Mouse (Mus musculus) hindbrain, embryonic 10.5 days (tissue): ENCODE data around the gene Zfp36. TPM values are rescaled to one million over a fixed set of nuclear protein-coding genes. Genes with fewer than 3 reads are reported as not detected.
"Not testable (repeated sequence)": the region's sequence is repeated elsewhere in the genome, so short reads cannot be mapped to it uniquely, and the experiment has no call there.

Experiments used
- DNase-seq: peaks from one replicate; pipeline ENCODE4 v3.0.0-alpha.2; 2017; ENCODE audit warnings: low spot score
- H3K27ac ChIP-seq: fragments of 300-500 bp; sonication (generic); 2 replicates; pipeline ENCODE4 v1.5.1; 2016; ENCODE audit warnings: mild to moderate bottlenecking, moderate library complexity
- H3K27me3 ChIP-seq: fragments of 300-500 bp; sonication (generic); 2 replicates; pipeline ENCODE4 v1.6.1; 2016; ENCODE audit warnings: mild to moderate bottlenecking; ENCODE audit not compliant: poor library complexity, insufficient read depth, severe bottlenecking
- H3K36me3 ChIP-seq: fragments of 300-500 bp; sonication (generic); 2 replicates; pipeline ENCODE4 v1.6.1; 2016; ENCODE audit warnings: mild to moderate bottlenecking, moderate library complexity
- H3K4me1 ChIP-seq: fragments of 300-500 bp; sonication (generic); replicated peaks from 2 replicates; pipeline ENCODE4 v1.6.1; 2016; ENCODE audit warnings: mild to moderate bottlenecking
- H3K4me3 ChIP-seq: fragments of 300-500 bp; sonication (generic); 2 replicates; pipeline ENCODE4 v1.5.1; 2016; ENCODE audit warnings: mild to moderate bottlenecking, moderate library complexity
- H3K9me3 ChIP-seq: fragments of 300-500 bp; sonication (generic); 2 replicates; pipeline ENCODE4 v1.6.1; 2016; ENCODE audit warnings: mild to moderate bottlenecking, moderate library complexity
- WGBS: fragments of 180-500 bp; shearing (Covaris S2); methylation state at CpG from one replicate; pipeline ENCODE4 v1.1.7; 2016; 5-methylcytosine and 5-hydroxymethylcytosine counted together
- polyA plus RNA-seq: library from polyadenylated mRNA; unstranded; fragments of >200 nt; fragmentation: Nextera tagmentation; extraction: Ambion mirVana; gene quantifications from 2 replicates; pipeline ENCODE4 v1.2.1, GENCODE M21; 2016

The Zfp36 gene
- polyA plus RNA-seq, 1 experiment from 2014 or later, result 5.8 TPM

DNA sequence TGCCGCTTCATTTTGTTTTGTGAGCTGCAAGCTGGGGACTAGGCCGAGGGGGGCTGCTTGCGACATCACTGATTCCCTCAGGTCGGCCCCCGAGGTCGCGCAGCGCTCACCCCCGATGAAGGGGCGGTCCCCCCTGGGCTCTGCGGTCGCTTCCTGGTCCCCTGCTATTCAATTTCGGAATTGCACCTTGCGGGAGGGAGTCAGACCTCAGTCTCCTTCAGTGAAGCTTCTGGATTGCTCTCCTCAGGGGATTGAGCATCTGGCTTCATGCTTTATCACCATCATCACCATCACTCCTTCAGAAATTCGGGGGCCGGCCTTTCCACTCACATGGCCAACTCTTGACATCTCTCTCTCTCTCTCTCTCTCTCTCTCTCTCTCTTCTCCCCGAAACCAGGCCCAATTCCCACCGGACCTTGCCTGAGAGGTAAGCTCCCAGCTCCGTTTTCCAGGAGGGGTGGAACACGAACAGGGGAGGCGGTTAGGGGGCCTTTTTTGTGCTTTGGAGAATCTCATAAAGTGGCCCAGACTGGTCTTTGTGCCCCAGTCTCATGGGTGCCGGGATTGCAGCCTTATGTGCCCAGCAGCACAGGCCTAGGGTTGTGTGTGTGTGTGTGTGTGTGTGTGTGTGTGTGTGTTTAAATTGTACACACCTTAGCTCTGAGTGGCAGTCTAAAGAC, 13.4 kb upstream of the Zfp36 start:
- DNase-seq, result no peak
- Histone ChIP-seq H3K4me3 (peak overlapping the region; percentile 96), H3K4me1 (peaks cover 23% of the 10 kb centered on the region), H3K9me3 (no peaks in the 10 kb centered on the region), H3K27ac (peak overlapping the region; percentile 88), H3K36me3 (peaks cover 66% of the 10 kb centered on the region), H3K27me3 (no peaks in the 10 kb centered on the region)
- WGBS, result 5% methylated on average over 22 of the region's 22 CpGs

DNA sequence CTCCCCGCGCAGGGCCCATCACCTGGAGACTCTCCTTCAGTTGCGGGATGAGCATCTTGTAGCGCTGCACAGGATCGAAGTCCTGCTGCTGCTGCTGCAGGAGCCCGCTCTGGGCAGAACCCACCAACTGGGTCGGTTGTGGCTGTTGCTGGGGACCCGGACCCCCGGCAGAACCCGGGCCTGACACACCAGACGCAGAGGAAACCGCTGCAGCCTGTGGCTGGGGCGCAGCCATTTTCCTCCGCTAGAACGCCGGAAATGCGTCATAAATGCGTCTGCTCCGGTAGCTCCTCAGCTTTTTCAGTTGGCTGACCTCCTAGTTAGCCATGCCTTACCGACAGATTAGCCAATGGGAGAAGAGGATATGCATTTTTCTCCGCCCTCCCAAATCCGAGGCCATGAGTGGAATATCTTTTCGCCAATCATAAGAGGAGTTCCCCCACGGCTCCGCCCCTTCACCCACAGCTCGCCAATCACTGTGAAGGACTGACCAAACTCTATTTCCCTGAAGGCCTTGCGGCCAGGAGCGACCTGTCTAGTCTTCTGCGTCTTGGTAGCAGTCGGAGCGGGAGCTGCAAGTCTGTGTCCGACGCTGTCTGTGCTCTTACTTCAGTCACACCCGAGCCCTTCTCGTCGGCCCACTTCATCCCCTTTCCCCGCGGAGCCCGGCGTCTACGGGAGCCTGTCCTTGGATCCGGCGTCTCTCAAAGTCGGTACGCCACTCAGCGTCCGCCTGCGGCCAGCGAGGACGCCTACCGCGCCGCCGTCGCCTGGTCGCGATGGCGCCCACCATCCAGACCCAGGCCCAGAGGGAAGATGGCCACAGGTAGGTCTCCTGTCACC, 12.6 kb upstream of the Zfp36 start, which contains the start of the genes Med29 and Paf1:
Med29 (minus strand) TSS at position 280 of the 843 bp plus-strand sequence.
Paf1 (plus strand) TSS at position 523 of the 843 bp plus-strand sequence.
- WGBS, result under 1% methylated on average over 58 of the region's 58 CpGs
- peak; percentile 95 for DNase-seq
- H3K36me3 ChIP-seq, result peaks cover 66% of the 10 kb centered on the region
- H3K27me3 ChIP-seq, result no peaks in the 10 kb centered on the region
- H3K4me3 ChIP-seq, result peak within 1 kb of the TSS; percentile 96
- peaks cover 23% of the 10 kb centered on the region for H3K4me1 ChIP-seq
- peak within 1 kb of the TSS; percentile 88 for H3K27ac ChIP-seq
- no peaks in the 10 kb centered on the region for H3K9me3 ChIP-seq

DNA sequence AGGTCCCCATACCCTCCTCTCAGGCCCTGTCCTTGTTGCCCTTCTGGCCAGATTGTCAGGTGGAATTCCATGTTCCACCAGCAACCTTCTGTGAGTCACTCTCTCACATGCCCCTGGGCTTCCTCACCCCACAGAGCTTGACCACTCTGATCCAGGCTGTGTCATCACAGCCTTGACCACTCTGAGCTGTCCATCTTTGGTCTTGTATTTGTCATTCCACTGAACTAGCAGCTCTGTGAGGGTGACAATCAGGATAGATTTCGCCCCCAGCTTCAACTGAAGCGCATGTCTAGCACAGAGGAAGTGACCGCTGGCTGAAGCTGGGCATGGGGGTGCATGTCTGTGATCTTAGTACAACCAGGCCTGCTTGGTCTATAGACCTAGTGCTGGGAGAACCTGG, 10.3 kb upstream of the Zfp36 start:
- Histone ChIP-seq H3K9me3 (no peaks in the 10 kb centered on the region), H3K36me3 (peaks cover 66% of the 10 kb centered on the region), H3K4me3 (no peak overlapping the region), H3K27ac (no peak overlapping the region), H3K27me3 (no peaks in the 10 kb centered on the region), H3K4me1 (peaks cover 27% of the 10 kb centered on the region)
- DNase-seq, result no peak
- 97% methylated on average over 3 of the region's 3 CpGs for WGBS

DNA sequence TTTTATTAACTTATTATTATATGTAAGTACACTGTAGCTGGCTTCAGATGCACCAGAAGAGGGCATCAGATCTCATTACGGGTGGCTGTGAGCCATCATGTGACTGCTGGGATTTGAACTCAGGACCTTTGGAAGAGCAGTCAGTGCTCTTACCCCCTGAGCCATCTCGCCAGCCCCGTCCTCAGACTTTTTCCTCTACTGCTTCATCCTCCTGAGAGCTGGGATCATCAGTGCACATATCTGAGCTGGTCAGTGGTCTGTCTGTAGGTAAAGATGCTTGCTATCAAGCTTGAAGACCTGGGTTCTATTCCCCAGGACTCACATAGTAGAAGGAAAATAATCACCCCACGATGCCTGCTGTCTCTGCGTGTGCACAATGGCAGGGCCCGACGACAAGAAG, 7.3 kb upstream of the Zfp36 start:
- H3K27me3 ChIP-seq, DNase-seq, H3K4me3 ChIP-seq, H3K9me3 ChIP-seq, H3K27ac ChIP-seq: not testable (repeated sequence)
- WGBS, result 93% methylated on average over 7 of the region's 7 CpGs
- H3K4me1 ChIP-seq, result peaks cover 30% of the 10 kb centered on the region
- H3K36me3 ChIP-seq, result peaks cover 60% of the 10 kb centered on the region

DNA sequence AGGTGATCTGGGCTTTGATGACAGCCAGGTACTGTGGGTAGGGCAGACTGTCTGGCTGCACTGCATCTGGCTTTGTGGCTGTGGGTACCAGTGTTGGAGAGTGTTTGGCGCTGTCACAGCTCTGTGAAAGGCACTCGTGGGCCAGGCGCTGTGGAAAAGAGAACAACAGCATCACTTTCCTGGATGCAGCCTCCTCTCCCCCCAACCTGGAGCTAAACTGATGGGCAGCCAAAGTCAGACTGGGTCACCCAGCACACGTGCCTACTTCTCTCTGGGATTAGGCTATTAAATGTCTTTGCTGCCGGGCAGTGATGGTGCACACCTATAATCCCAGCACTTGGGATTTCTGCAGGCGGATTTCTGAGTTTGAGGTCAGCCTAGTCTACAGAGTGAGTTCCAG, 6.8 kb upstream of the Zfp36 start:
- not testable (repeated sequence) for H3K27ac ChIP-seq, H3K4me3 ChIP-seq, H3K27me3 ChIP-seq, DNase-seq, H3K9me3 ChIP-seq
- Histone ChIP-seq H3K36me3 (peaks cover 60% of the 10 kb centered on the region), H3K4me1 (peaks cover 31% of the 10 kb centered on the region)
- WGBS, result 82% methylated on average over 6 of the region's 6 CpGs

DNA sequence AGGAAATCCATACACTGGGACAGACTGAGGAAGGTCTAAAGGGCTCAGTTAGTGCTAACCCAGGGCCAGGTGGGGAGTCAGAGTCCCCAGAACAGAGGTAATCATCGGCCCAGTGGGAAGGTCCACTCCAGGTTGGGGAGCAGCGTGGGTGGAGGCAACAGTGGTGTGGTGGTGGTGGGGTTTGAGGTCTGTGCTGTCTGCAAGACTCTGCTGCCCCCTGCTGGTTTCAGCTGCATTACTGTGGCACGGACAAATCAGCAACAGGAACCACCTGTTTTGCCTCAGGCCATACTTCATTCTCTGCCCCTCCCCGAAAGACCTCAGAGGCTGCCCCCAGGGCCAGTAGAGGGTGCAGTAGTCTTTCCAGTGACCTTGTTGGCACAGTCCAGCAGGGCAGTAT, 6.4 kb upstream of the Zfp36 start:
- H3K36me3 ChIP-seq, result peaks cover 60% of the 10 kb centered on the region
- no peaks in the 10 kb centered on the region for H3K27me3 ChIP-seq
- peak overlapping the region; percentile 35; the same call in 1 of the 2 replicates for H3K27ac ChIP-seq
- no peak overlapping the region for H3K4me3 ChIP-seq
- WGBS, result 35% methylated on average over 4 of the region's 4 CpGs
- DNase-seq, result peak; percentile 83
- H3K9me3 ChIP-seq, result no peaks in the 10 kb centered on the region
- H3K4me1 ChIP-seq, result peaks cover 31% of the 10 kb centered on the region

DNA sequence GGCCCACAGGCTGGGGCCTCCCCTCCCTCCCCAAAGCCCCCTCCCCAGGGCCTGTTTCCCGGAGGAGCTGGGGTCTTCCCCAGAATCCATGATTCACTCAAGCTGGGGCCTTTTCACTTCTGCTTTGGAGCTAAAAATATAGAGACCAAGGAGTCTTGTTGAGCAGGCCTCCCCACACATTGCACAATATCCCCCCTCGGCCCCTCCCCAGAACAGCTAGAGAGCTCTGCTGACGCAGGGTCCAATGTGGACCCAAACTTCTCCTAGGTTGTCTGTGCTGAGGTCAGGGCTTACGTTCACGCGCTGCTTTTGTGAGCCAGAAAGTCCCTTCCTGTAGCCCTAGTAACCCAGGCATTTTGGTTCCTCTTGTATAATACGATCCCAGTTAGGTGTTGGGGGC, 6.0 kb upstream of the Zfp36 start:
- no peak for DNase-seq
- Histone ChIP-seq H3K9me3 (no peaks in the 10 kb centered on the region), H3K4me3 (no peak overlapping the region), H3K27ac (peak overlapping the region; percentile 35; the same call in 1 of the 2 replicates), H3K36me3 (peaks cover 60% of the 10 kb centered on the region), H3K27me3 (peaks cover under 1% of the 10 kb centered on the region; the same call in 1 of the 2 replicates), H3K4me1 (peaks cover 31% of the 10 kb centered on the region)
- 86% methylated on average over 7 of the region's 7 CpGs for WGBS

DNA sequence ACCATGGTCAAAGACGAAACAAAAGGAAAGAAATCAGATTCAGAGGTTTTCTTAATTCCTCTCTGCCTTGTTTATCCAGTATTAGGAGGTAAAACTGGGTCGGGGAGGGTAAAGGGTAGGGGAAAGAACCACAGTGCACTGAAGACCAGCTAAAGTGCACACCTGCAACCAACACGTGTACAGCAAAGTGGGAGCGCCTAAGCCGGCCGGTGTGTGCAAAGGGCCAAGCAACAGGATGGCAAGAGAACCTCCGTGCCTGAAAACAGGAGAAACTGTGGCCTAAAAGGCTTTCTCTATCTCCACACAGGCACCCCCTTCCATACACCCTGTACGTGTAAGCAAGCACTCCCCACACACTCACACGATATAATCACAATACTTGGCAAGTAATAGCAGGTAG, 5.1 kb upstream of the Zfp36 start:
- Histone ChIP-seq H3K36me3 (peaks cover 52% of the 10 kb centered on the region), H3K4me3 (no peak overlapping the region), H3K9me3 (no peaks in the 10 kb centered on the region), H3K27ac (no peak overlapping the region), H3K27me3 (peaks cover 8% of the 10 kb centered on the region; the same call in 1 of the 2 replicates), H3K4me1 (peaks cover 38% of the 10 kb centered on the region)
- no peak for DNase-seq
- WGBS, result 94% methylated on average over 9 of the region's 9 CpGs

DNA sequence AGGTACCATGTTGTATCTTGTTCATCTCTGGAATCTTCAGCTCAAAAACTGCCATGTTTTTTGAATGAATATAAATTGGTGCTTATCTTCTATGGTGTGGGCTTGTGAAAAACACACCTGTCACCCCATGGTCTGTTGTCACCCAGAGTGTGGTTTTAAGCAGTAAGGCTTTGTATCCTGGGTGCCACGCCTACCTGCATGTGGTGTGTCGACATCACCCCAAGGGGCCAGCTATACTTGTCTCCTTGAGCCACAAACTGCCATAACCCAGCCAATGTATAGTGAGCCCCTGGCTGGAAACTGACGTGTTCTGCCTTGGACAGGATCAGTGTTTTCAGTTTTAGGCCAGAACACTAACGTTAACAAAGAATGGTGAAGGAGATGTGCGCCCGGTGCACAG, 4.1 kb upstream of the Zfp36 start:
- Histone ChIP-seq H3K4me3 (no peak overlapping the region), H3K9me3 (no peaks in the 10 kb centered on the region), H3K4me1 (peaks cover 45% of the 10 kb centered on the region), H3K27me3 (peaks cover 8% of the 10 kb centered on the region; the same call in 1 of the 2 replicates), H3K27ac (no peak overlapping the region), H3K36me3 (peaks cover 41% of the 10 kb centered on the region)
- no peak for DNase-seq
- whole genome bisulfite sequencing, result 85% methylated on average over 6 of the region's 6 CpGs

DNA sequence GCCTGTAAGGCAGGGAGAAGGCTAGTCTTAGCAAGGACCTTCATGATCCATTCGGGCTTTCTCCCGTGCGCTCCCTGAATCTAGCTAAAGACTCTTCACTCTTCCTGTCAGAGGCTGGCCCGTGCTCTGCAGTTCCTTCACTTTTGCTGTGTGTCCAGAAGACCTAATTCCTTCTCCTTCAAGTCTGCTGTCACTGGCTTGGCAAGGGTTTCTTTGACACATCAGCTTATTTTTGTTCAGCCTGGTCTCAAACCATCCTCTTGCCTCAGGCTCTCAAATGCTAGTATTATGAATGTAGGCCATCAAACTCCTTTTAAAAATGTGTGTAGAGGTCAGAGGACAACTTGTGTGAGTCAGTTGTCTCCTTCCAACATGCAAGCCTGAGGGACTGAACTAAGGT, 3.6 kb upstream of the Zfp36 start:
- DNase-seq, result no peak
- no peak overlapping the region for H3K4me3 ChIP-seq
- no peak overlapping the region for H3K27ac ChIP-seq
- H3K9me3 ChIP-seq, result no peaks in the 10 kb centered on the region
- H3K4me1 ChIP-seq, result peaks cover 49% of the 10 kb centered on the region
- 88% methylated on average over 4 of the region's 4 CpGs for WGBS
- peaks cover 8% of the 10 kb centered on the region; the same call in 1 of the 2 replicates for H3K27me3 ChIP-seq
- peaks cover 36% of the 10 kb centered on the region for H3K36me3 ChIP-seq

DNA sequence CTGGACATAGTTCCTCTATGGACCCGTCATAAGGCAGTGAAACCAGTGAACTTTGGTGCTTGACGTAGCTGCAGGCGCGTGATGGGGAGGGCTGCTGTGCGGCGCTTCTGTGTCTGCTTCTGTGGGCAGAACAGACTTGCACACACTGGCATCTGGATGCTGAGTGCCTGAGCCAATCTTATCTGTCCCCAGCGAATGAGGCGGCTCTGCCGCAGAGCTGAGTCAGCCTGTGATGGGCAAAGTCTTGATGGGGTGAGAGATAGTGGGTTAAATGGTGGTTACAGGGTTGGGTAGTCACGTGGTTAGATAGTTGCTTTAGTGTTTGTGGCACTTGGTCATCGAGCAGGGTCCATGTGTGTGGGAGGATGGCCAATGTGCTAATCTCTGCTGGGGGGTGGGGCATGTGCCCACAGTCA, 2.9 kb upstream of the Zfp36 start:
- 78% methylated on average over 11 of the region's 11 CpGs for WGBS

DNA sequence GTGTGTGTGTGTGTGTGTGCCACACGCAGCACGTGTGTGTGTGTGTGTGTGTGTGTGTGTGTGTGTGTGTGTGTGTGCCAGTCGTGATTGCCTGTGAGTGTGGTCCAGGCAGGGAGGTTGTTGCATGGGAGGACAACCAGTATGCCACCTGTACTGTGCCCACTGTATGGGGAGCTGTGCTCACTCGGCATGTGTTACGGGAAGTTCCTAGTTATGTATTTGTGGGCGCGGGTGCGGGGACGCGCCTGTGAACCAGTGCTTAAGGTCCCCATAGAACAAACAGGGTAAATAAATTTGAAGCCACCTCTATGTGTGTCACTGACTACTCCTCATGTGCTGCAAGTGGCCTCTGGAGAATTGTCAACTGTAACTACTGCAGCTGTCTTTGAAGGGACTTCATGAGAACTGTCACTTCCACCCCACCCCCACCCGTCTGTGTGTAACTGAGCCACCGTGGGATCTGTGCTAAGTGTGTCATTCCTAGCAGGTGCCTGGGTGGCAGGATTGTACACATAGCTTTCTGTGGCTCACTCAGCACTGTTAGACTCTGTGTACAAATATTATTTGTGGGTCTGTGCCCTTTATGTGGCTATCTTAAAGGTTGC, 2.4 kb upstream of the Zfp36 start:
- Histone ChIP-seq H3K9me3 (no peaks in the 10 kb centered on the region), H3K36me3 (peaks cover 32% of the 10 kb centered on the region), H3K4me1 (peaks cover 61% of the 10 kb centered on the region), H3K27me3 (peaks cover 17% of the 10 kb centered on the region), H3K27ac (peak overlapping the region; percentile 91), H3K4me3 (peak overlapping the region; percentile 48)
- WGBS, result 73% methylated on average over 10 of the region's 12 CpGs
- DNase-seq, result no peak

More for the DNA sequence above, 2.9 kb upstream of the Zfp36 start:
- H3K4me1 ChIP-seq, result peaks cover 56% of the 10 kb centered on the region
- H3K27ac ChIP-seq, result peak overlapping the region; percentile 91; the same call in 1 of the 2 replicates
- no peak for DNase-seq
- no peak overlapping the region for H3K4me3 ChIP-seq
- peaks cover 32% of the 10 kb centered on the region for H3K36me3 ChIP-seq
- peaks cover 12% of the 10 kb centered on the region for H3K27me3 ChIP-seq
- H3K9me3 ChIP-seq, result no peaks in the 10 kb centered on the region
